Mouse (Mus musculus): Measurements from ENCODE around the gene Upk3b. TPM values are rescaled to one million over a fixed set of nuclear protein-coding genes. Genes with fewer than 3 reads are reported as not detected.

The Upk3b gene
- polyA plus RNA-seq, 1 experiment, result 0.01 TPM

DNA sequence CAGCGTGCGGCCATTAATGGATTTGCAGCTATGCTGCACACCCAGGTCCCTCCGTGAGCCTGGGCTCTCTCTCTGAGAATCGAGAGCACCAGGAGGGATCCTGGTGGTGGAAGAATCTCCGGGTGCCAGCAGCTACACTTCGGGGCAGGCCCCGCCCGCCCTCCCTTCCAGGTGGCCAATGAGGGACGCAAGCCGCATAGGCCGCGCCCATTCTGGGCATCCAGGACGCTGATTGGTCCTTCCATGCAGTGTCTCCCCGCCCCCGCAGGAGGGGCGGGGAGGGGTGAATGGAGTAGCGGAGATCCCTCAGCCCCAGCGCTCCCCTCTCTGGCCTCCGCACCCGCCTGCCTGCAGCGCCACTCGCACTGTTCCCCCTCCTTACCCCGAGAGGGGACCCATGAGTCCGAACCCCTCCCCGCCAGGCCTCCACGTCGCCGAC, 45.4 kb downstream of the Upk3b start, which contains the start of gene Rasa4:
Gene Rasa4 (plus strand): TSS at position 248 of the 439 bp plus-strand sequence.
- Histone ChIP-seq H3K79me3 (ENCODE audit: low read depth) (peaks cover 16% of the 10 kb centered on the region), H3ac (ENCODE audit: control insufficient read depth, insufficient read length, low read depth) (peak within 1 kb of the TSS; percentile 81), H3K36me3 (ENCODE audit: control insufficient read depth, insufficient read depth) (peaks cover 5% of the 10 kb centered on the region), H3K27me3 (ENCODE audit: control insufficient read depth, insufficient read depth, insufficient read length) (no peaks in the 10 kb centered on the region), H3K4me3 (ENCODE audit: insufficient read depth, poor library complexity, severe bottlenecking) (peak within 1 kb of the TSS; percentile 76), H3K79me2 (ENCODE audit: control insufficient read depth, insufficient read depth) (peaks cover 44% of the 10 kb centered on the region)
- TF ChIP-seq CEBPB (IDR thresholded peaks at IDR 0.05; ENCODE audit: low read depth) (no peak), CTCF (IDR thresholded peaks at IDR 0.05; ENCODE audit: control insufficient read depth, insufficient read depth, insufficient read length) (no peak), MYOD1 (IDR thresholded peaks at IDR 0.05; ENCODE audit: control insufficient read depth, insufficient read length, low read depth) (no peak), FOSL1 (IDR thresholded peaks at IDR 0.05; ENCODE audit: insufficient read depth, low read length, poor library complexity, severe bottlenecking) (no peak), USF1 (IDR thresholded peaks at IDR 0.05; ENCODE audit: low read depth) (no peak), MYOG (IDR thresholded peaks at IDR 0.05; ENCODE audit: control insufficient read depth, extremely low read depth, insufficient read length) (no peak), MAX (IDR thresholded peaks at IDR 0.05) (no peak)

- TF ChIP-seq USF1 (IDR thresholded peaks at IDR 0.05; ENCODE audit: low read depth) (no peak), MAX (IDR thresholded peaks at IDR 0.05) (no peak), CTCF (IDR thresholded peaks at IDR 0.05; ENCODE audit: control insufficient read depth, insufficient read depth, insufficient read length) (no peak), MYOD1 (IDR thresholded peaks at IDR 0.05; ENCODE audit: control insufficient read depth, insufficient read length, low read depth) (no peak), FOSL1 (IDR thresholded peaks at IDR 0.05; ENCODE audit: insufficient read depth, low read length, poor library complexity, severe bottlenecking) (no peak), MYOG (IDR thresholded peaks at IDR 0.05; ENCODE audit: control insufficient read depth, extremely low read depth, insufficient read length) (no peak), CEBPB (IDR thresholded peaks at IDR 0.05; ENCODE audit: low read depth) (no peak)
- Histone ChIP-seq H3K79me3 (ENCODE audit: low read depth) (peaks cover 16% of the 10 kb centered on the region), H3K79me2 (ENCODE audit: control insufficient read depth, insufficient read depth) (peaks cover 44% of the 10 kb centered on the region), H3ac (ENCODE audit: control insufficient read depth, insufficient read length, low read depth) (peak overlapping the region; percentile 81), H3K36me3 (ENCODE audit: control insufficient read depth, insufficient read depth) (peaks cover 6% of the 10 kb centered on the region), H3K27me3 (ENCODE audit: control insufficient read depth, insufficient read depth, insufficient read length) (no peaks in the 10 kb centered on the region), H3K4me3 (ENCODE audit: insufficient read depth, poor library complexity, severe bottlenecking) (peak overlapping the region; percentile 76)
These were observed 46.0 kb downstream of the Upk3b start for GRCm38 (mm10) chr5:136084144-136084881.

GRCm38 (mm10) chr5:136084891-136085651, 46.8 kb downstream of the Upk3b start:
- H3K27me3 ChIP-seq (ENCODE audit: control insufficient read depth, insufficient read depth, insufficient read length), result no peaks in the 10 kb centered on the region
- TF ChIP-seq MYOG (IDR thresholded peaks at IDR 0.05; ENCODE audit: control insufficient read depth, extremely low read depth, insufficient read length) (no peak), MAX (IDR thresholded peaks at IDR 0.05) (no peak), FOSL1 (IDR thresholded peaks at IDR 0.05; ENCODE audit: insufficient read depth, low read length, poor library complexity, severe bottlenecking) (no peak), MYOD1 (IDR thresholded peaks at IDR 0.05; ENCODE audit: control insufficient read depth, insufficient read length, low read depth) (no peak), USF1 (IDR thresholded peaks at IDR 0.05; ENCODE audit: low read depth) (no peak), CEBPB (IDR thresholded peaks at IDR 0.05; ENCODE audit: low read depth) (no peak), CTCF (IDR thresholded peaks at IDR 0.05; ENCODE audit: control insufficient read depth, insufficient read depth, insufficient read length) (no peak)
- peaks cover 44% of the 10 kb centered on the region for H3K79me2 ChIP-seq (ENCODE audit: control insufficient read depth, insufficient read depth)
- H3ac ChIP-seq (ENCODE audit: control insufficient read depth, insufficient read length, low read depth), result peak overlapping the region; percentile 81
- H3K79me3 ChIP-seq (ENCODE audit: low read depth), result peaks cover 16% of the 10 kb centered on the region
- H3K36me3 ChIP-seq (ENCODE audit: control insufficient read depth, insufficient read depth), result peaks cover 10% of the 10 kb centered on the region
- peak overlapping the region; percentile 76 for H3K4me3 ChIP-seq (ENCODE audit: insufficient read depth, poor library complexity, severe bottlenecking)

- H3K36me3 ChIP-seq (ENCODE audit: control insufficient read depth, insufficient read depth), result peaks cover 15% of the 10 kb centered on the region
- no peaks in the 10 kb centered on the region for H3K27me3 ChIP-seq (ENCODE audit: control insufficient read depth, insufficient read depth, insufficient read length)
- no peak overlapping the region for H3K4me3 ChIP-seq (ENCODE audit: insufficient read depth, poor library complexity, severe bottlenecking)
- H3ac ChIP-seq (ENCODE audit: control insufficient read depth, insufficient read length, low read depth), result no peak overlapping the region
- peaks cover 16% of the 10 kb centered on the region for H3K79me3 ChIP-seq (ENCODE audit: low read depth)
- TF ChIP-seq MYOD1 (IDR thresholded peaks at IDR 0.05; ENCODE audit: control insufficient read depth, insufficient read length, low read depth), result no peak
- TF ChIP-seq MYOG (IDR thresholded peaks at IDR 0.05; ENCODE audit: control insufficient read depth, extremely low read depth, insufficient read length), result no peak
- TF ChIP-seq USF1 (IDR thresholded peaks at IDR 0.05; ENCODE audit: low read depth), result no peak
- no peak for TF ChIP-seq FOSL1 (IDR thresholded peaks at IDR 0.05; ENCODE audit: insufficient read depth, low read length, poor library complexity, severe bottlenecking)
- TF ChIP-seq CTCF (IDR thresholded peaks at IDR 0.05; ENCODE audit: control insufficient read depth, insufficient read depth, insufficient read length), result no peak
- no peak for TF ChIP-seq MAX (IDR thresholded peaks at IDR 0.05)
- TF ChIP-seq CEBPB (IDR thresholded peaks at IDR 0.05; ENCODE audit: low read depth), result no peak
- peaks cover 44% of the 10 kb centered on the region for H3K79me2 ChIP-seq (ENCODE audit: control insufficient read depth, insufficient read depth)
These were observed 48.0 kb downstream of the Upk3b start for GRCm38 (mm10) chr5:136086290-136086689.

- no peaks in the 10 kb centered on the region for H3K27me3 ChIP-seq (ENCODE audit: control insufficient read depth, insufficient read depth, insufficient read length)
- H3K79me2 ChIP-seq (ENCODE audit: control insufficient read depth, insufficient read depth), result peaks cover 42% of the 10 kb centered on the region
These were observed 50.7 kb downstream of the Upk3b start for GRCm38 (mm10) chr5:136088821-136089575.

More at GRCm38 (mm10) chr5:136088821-136089575, 50.7 kb downstream of the Upk3b start:
- Histone ChIP-seq H3K79me3 (ENCODE audit: low read depth) (peaks cover 16% of the 10 kb centered on the region), H3K36me3 (ENCODE audit: control insufficient read depth, insufficient read depth) (peaks cover 42% of the 10 kb centered on the region), H3ac (ENCODE audit: control insufficient read depth, insufficient read length, low read depth) (no peak overlapping the region), H3K4me3 (ENCODE audit: insufficient read depth, poor library complexity, severe bottlenecking) (no peak overlapping the region)
- TF ChIP-seq MYOD1 (IDR thresholded peaks at IDR 0.05; ENCODE audit: control insufficient read depth, insufficient read length, low read depth) (no peak), MAX (IDR thresholded peaks at IDR 0.05) (no peak), USF1 (IDR thresholded peaks at IDR 0.05; ENCODE audit: low read depth) (no peak), CTCF (IDR thresholded peaks at IDR 0.05; ENCODE audit: control insufficient read depth, insufficient read depth, insufficient read length) (no peak), CEBPB (IDR thresholded peaks at IDR 0.05; ENCODE audit: low read depth) (no peak), FOSL1 (IDR thresholded peaks at IDR 0.05; ENCODE audit: insufficient read depth, low read length, poor library complexity, severe bottlenecking) (no peak), MYOG (IDR thresholded peaks at IDR 0.05; ENCODE audit: control insufficient read depth, extremely low read depth, insufficient read length) (no peak)

All from C2C12 (cell line).